Mouse (Mus musculus): ENCODE measurements at regions not wholly inside any gene's neighbourhood (a gene's known extent, or its start where the extent isn't known, plus 50 kb on each side); places are given as distances from the start of the nearest gene placed in this dataset.

DNA sequence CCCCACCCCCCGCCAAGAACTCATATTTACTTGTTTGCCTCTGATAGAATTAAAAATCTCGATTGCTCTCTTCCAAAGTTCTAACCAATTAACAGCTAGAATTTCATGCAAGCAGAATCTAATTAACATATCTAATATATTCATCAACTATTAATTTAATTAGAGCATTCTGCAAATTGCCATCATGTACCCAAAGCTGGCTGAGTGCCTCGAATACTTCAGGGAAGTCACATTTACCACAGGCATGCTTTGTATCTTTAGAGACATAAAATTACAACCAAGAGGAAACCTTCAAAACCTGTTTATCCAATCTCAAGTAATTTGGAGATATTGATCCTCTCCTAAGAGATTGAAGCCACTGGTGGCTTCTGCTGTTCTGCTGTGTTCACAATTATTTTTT lies 401.6 kb upstream of the Nmur2 start:
- Histone ChIP-seq H3K4me1 (replicated peaks; ENCODE audit: control insufficient read depth, insufficient read depth, low read length) (no peaks in the 10 kb centered on the region), H3K4me3 (ENCODE audit: low read length) (no peak overlapping the region), H3K27ac (ENCODE audit: low read length) (no peak overlapping the region), H3K9ac (ENCODE audit: low read length) (no peak overlapping the region), H3K9me3 (ENCODE audit: control insufficient read depth, low read length) (no peaks in the 10 kb centered on the region), H3K27me3 (ENCODE audit: control insufficient read depth, insufficient read depth, low read depth, low read length) (no peaks in the 10 kb centered on the region), H3K36me3 (ENCODE audit: control insufficient read depth, insufficient read depth, low read length) (no peaks in the 10 kb centered on the region), H3K4me2 (ENCODE audit: low read depth, low read length) (no peak overlapping the region)
- ATAC-seq (ENCODE audit: low read depth), result no peak
- 72% methylated on average over 3 of the region's 3 CpGs for WGBS

GRCm38 (mm10) chr11:56441071-56441470 lies 400.3 kb upstream of the Nmur2 start:
- no peaks in the 10 kb centered on the region for H3K4me1 ChIP-seq (replicated peaks; ENCODE audit: control insufficient read depth, insufficient read depth, low read length)
- H3K27me3 ChIP-seq (ENCODE audit: control insufficient read depth, insufficient read depth, low read depth, low read length), result no peaks in the 10 kb centered on the region
- no peak overlapping the region for H3K9ac ChIP-seq (ENCODE audit: low read length)
- H3K4me3 ChIP-seq (ENCODE audit: low read length), result no peak overlapping the region
- 17% methylated on average over 2 of the region's 2 CpGs for WGBS
- H3K9me3 ChIP-seq (ENCODE audit: control insufficient read depth, low read length), result no peaks in the 10 kb centered on the region
- ATAC-seq (ENCODE audit: low read depth), result no peak
- no peaks in the 10 kb centered on the region for H3K36me3 ChIP-seq (ENCODE audit: control insufficient read depth, insufficient read depth, low read length)
- H3K4me2 ChIP-seq (ENCODE audit: low read depth, low read length), result no peak overlapping the region
- H3K27ac ChIP-seq (ENCODE audit: low read length), result no peak overlapping the region

GRCm38 (mm10) chr11:56431089-56431488 lies 390.3 kb upstream of the Nmur2 start:
- no peak overlapping the region for H3K4me2 ChIP-seq (ENCODE audit: low read depth, low read length)
- H3K4me1 ChIP-seq (replicated peaks; ENCODE audit: control insufficient read depth, insufficient read depth, low read length), result no peaks in the 10 kb centered on the region
- no peak overlapping the region for H3K9ac ChIP-seq (ENCODE audit: low read length)
- H3K27me3 ChIP-seq (ENCODE audit: control insufficient read depth, insufficient read depth, low read depth, low read length), result no peaks in the 10 kb centered on the region
- ATAC-seq (ENCODE audit: low read depth), result no peak
- no peak overlapping the region for H3K27ac ChIP-seq (ENCODE audit: low read length)
- 65% methylated on average over 3 of the region's 3 CpGs for WGBS
- no peaks in the 10 kb centered on the region for H3K36me3 ChIP-seq (ENCODE audit: control insufficient read depth, insufficient read depth, low read length)
- H3K4me3 ChIP-seq (ENCODE audit: low read length), result no peak overlapping the region
- no peaks in the 10 kb centered on the region for H3K9me3 ChIP-seq (ENCODE audit: control insufficient read depth, low read length)

GRCm38 (mm10) chr11:56384761-56385160 lies 344.0 kb upstream of the Nmur2 start:
- 35% methylated on average over 1 of the region's 1 CpGs for WGBS
- Histone ChIP-seq H3K9ac (ENCODE audit: low read length) (no peak overlapping the region), H3K27me3 (ENCODE audit: control insufficient read depth, insufficient read depth, low read depth, low read length) (no peaks in the 10 kb centered on the region), H3K4me3 (ENCODE audit: low read length) (no peak overlapping the region), H3K4me1 (replicated peaks; ENCODE audit: control insufficient read depth, insufficient read depth, low read length) (no peaks in the 10 kb centered on the region), H3K9me3 (ENCODE audit: control insufficient read depth, low read length) (no peaks in the 10 kb centered on the region), H3K36me3 (ENCODE audit: control insufficient read depth, insufficient read depth, low read length) (no peaks in the 10 kb centered on the region), H3K27ac (ENCODE audit: low read length) (no peak overlapping the region), H3K4me2 (ENCODE audit: low read depth, low read length) (no peak overlapping the region)
- no peak for ATAC-seq (ENCODE audit: low read depth)

DNA sequence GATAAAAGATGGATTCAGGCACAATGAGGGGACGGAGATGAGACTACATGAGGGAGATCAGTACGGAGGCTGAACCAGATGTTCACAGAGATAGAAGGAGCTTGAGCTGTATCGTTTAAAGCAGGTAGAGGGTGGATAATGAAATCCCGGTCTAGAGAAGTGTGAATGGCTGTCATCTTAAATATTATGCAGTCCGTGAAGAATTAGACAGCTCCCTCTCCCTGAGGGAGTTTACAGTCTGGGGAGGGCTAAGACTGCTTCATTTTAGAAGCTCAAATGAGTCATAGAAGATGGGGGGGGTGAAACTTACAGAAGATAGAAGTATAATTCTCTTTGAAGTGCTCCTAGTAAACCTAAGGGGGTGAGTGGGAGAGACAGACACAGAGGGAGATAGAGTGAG lies 336.7 kb upstream of the Nmur2 start:
- no peaks in the 10 kb centered on the region for H3K27me3 ChIP-seq (ENCODE audit: control insufficient read depth, insufficient read depth, low read depth, low read length)
- ATAC-seq (ENCODE audit: low read depth), result no peak
- no peak overlapping the region for H3K4me3 ChIP-seq (ENCODE audit: low read length)
- 70% methylated on average over 5 of the region's 5 CpGs for WGBS
- H3K9me3 ChIP-seq (ENCODE audit: control insufficient read depth, low read length), result no peaks in the 10 kb centered on the region
- no peak overlapping the region for H3K9ac ChIP-seq (ENCODE audit: low read length)
- H3K4me1 ChIP-seq (replicated peaks; ENCODE audit: control insufficient read depth, insufficient read depth, low read length), result no peaks in the 10 kb centered on the region
- no peak overlapping the region for H3K27ac ChIP-seq (ENCODE audit: low read length)
- H3K4me2 ChIP-seq (ENCODE audit: low read depth, low read length), result no peak overlapping the region
- no peaks in the 10 kb centered on the region for H3K36me3 ChIP-seq (ENCODE audit: control insufficient read depth, insufficient read depth, low read length)

- Histone ChIP-seq H3K4me2 (ENCODE audit: low read depth, low read length) (no peak overlapping the region), H3K4me3 (ENCODE audit: low read length) (no peak overlapping the region), H3K27me3 (ENCODE audit: control insufficient read depth, insufficient read depth, low read depth, low read length) (no peaks in the 10 kb centered on the region), H3K9me3 (ENCODE audit: control insufficient read depth, low read length) (no peaks in the 10 kb centered on the region), H3K9ac (ENCODE audit: low read length) (no peak overlapping the region), H3K4me1 (replicated peaks; ENCODE audit: control insufficient read depth, insufficient read depth, low read length) (no peaks in the 10 kb centered on the region), H3K27ac (ENCODE audit: low read length) (no peak overlapping the region), H3K36me3 (ENCODE audit: control insufficient read depth, insufficient read depth, low read length) (no peaks in the 10 kb centered on the region)
- WGBS, result 46% methylated on average over 6 of the region's 6 CpGs
- ATAC-seq (ENCODE audit: low read depth), result no peak
These were observed 333.5 kb upstream of the Nmur2 start for GRCm38 (mm10) chr11:56374329-56374728.

DNA sequence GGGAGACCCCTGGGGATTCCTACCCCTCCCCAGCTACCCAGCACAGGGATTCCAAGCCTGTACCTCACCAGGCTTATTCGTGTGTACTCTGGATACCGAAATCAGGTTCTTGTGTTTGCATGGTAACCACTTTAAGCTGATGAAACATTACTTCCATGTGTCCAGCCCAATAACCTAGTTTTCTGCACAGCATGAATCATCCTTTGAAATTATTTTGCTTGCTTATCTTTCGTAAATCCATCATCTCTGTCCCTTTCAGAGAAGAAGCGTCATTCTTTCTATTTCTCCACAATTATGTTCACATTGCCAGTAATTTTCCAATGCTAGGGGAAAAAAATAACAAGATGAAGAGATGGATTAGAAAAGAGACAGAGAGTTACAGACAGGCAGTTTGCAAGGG lies 332.8 kb upstream of the Nmur2 start:
- ATAC-seq (ENCODE audit: low read depth), result no peak
- H3K4me1 ChIP-seq (replicated peaks; ENCODE audit: control insufficient read depth, insufficient read depth, low read length), result no peaks in the 10 kb centered on the region
- H3K36me3 ChIP-seq (ENCODE audit: control insufficient read depth, insufficient read depth, low read length), result no peaks in the 10 kb centered on the region
- 69% methylated on average over 4 of the region's 4 CpGs for WGBS
- no peaks in the 10 kb centered on the region for H3K9me3 ChIP-seq (ENCODE audit: control insufficient read depth, low read length)
- no peak overlapping the region for H3K4me3 ChIP-seq (ENCODE audit: low read length)
- no peak overlapping the region for H3K27ac ChIP-seq (ENCODE audit: low read length)
- no peak overlapping the region for H3K4me2 ChIP-seq (ENCODE audit: low read depth, low read length)
- H3K9ac ChIP-seq (ENCODE audit: low read length), result no peak overlapping the region
- no peaks in the 10 kb centered on the region for H3K27me3 ChIP-seq (ENCODE audit: control insufficient read depth, insufficient read depth, low read depth, low read length)

- no peak overlapping the region for H3K9ac ChIP-seq (ENCODE audit: low read length)
- H3K4me2 ChIP-seq (ENCODE audit: low read depth, low read length), result no peak overlapping the region
- 55% methylated on average over 2 of the region's 2 CpGs for WGBS
- no peak overlapping the region for H3K27ac ChIP-seq (ENCODE audit: low read length)
- H3K27me3 ChIP-seq (ENCODE audit: control insufficient read depth, insufficient read depth, low read depth, low read length), result no peaks in the 10 kb centered on the region
- H3K4me3 ChIP-seq (ENCODE audit: low read length), result no peak overlapping the region
- ATAC-seq (ENCODE audit: low read depth), result no peak
- H3K4me1 ChIP-seq (replicated peaks; ENCODE audit: control insufficient read depth, insufficient read depth, low read length), result no peaks in the 10 kb centered on the region
- no peaks in the 10 kb centered on the region for H3K36me3 ChIP-seq (ENCODE audit: control insufficient read depth, insufficient read depth, low read length)
- no peaks in the 10 kb centered on the region for H3K9me3 ChIP-seq (ENCODE audit: control insufficient read depth, low read length)
These were observed 316.9 kb upstream of the Nmur2 start for GRCm38 (mm10) chr11:56357690-56358089.

GRCm38 (mm10) chr11:56351798-56352366 lies 311.1 kb upstream of the Nmur2 start:
- no peaks in the 10 kb centered on the region for H3K36me3 ChIP-seq (ENCODE audit: control insufficient read depth, insufficient read depth, low read length)
- 47% methylated on average over 7 of the region's 7 CpGs for WGBS
- H3K9ac ChIP-seq (ENCODE audit: low read length), result no peak overlapping the region
- peak overlapping the region; percentile 63; the same call in 1 of the 2 replicates for H3K27ac ChIP-seq (ENCODE audit: low read length)
- no peak overlapping the region for H3K4me3 ChIP-seq (ENCODE audit: low read length)
- ATAC-seq (ENCODE audit: low read depth), result peak; percentile 97
- no peak overlapping the region for H3K4me2 ChIP-seq (ENCODE audit: low read depth, low read length)
- H3K9me3 ChIP-seq (ENCODE audit: control insufficient read depth, low read length), result no peaks in the 10 kb centered on the region
- H3K27me3 ChIP-seq (ENCODE audit: control insufficient read depth, insufficient read depth, low read depth, low read length), result no peaks in the 10 kb centered on the region
- H3K4me1 ChIP-seq (replicated peaks; ENCODE audit: control insufficient read depth, insufficient read depth, low read length), result peaks cover 8% of the 10 kb centered on the region; the same call in 1 of the 2 replicates

DNA sequence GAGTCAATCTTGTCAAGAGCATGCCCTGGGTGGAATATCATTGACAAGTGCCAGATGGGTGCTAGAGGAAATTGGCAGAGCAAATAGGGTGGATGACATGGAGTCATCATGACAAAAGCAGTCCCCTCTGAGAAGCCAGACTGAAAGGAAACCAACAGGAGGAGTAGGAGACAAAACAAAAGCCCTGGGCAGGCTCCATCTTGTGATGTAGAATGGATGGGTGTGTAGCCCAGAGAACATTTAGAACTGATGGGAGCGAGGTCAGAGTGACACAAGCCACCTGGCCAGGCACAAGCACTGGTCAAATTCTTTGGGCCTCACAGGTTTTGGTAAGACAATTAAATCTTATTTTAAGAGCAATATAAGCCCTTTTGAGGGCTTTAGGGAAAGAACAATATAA lies 310.4 kb upstream of the Nmur2 start:
- Histone ChIP-seq H3K36me3 (ENCODE audit: control insufficient read depth, insufficient read depth, low read length) (no peaks in the 10 kb centered on the region), H3K9me3 (ENCODE audit: control insufficient read depth, low read length) (no peaks in the 10 kb centered on the region), H3K9ac (ENCODE audit: low read length) (no peak overlapping the region), H3K4me2 (ENCODE audit: low read depth, low read length) (no peak overlapping the region), H3K4me3 (ENCODE audit: low read length) (no peak overlapping the region), H3K27me3 (ENCODE audit: control insufficient read depth, insufficient read depth, low read depth, low read length) (no peaks in the 10 kb centered on the region), H3K4me1 (replicated peaks; ENCODE audit: control insufficient read depth, insufficient read depth, low read length) (peaks cover 8% of the 10 kb centered on the region; the same call in 1 of the 2 replicates), H3K27ac (ENCODE audit: low read length) (peak overlapping the region; percentile 63)
- peak; percentile 32; the same call in 1 of the 2 replicates for ATAC-seq (ENCODE audit: low read depth)
- WGBS, result 71% methylated on average over 1 of the region's 1 CpGs
